Mouse (Mus musculus): ENCODE measurements around the gene Hoxb4. TPM values are rescaled to one million over a fixed set of nuclear protein-coding genes. Genes with fewer than 3 reads are reported as not detected.

Hoxb4 gene
- total RNA-seq, 2 experiments from 2014 or later, result not detected

- DNase-seq (ENCODE audit: low spot score in 2 of 2), result no peak
Measured at GRCm38 (mm10) chr11:96348141-96348928, 30.3 kb downstream of the Hoxb4 start.

DNA sequence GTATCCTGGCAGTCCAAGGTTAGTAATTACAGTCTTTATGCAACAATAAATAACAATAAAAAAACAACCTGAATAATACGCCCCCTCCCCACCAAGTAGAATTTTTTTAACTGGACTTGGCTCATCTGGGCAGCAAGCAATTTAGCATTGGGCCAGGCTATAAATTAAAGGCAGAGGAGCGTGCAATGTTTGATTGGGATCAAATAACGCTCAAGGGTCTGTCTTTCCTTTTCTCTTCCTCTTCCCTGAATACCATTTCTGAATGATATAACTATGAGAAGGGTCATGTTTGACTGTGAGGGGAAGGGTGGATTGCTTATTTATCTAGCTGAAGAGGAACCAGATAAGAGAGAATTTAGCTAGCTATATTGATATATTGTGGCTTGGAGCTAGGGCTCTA lies 30.9 kb downstream of the Hoxb4 start:
- DNase-seq (ENCODE audit: low spot score in 2 of 2), result no peak

GRCm38 (mm10) chr11:96349491-96350340 lies 31.6 kb downstream of the Hoxb4 start:
- no peak for DNase-seq (ENCODE audit: low spot score in 2 of 2)

- no peak for DNase-seq (ENCODE audit: low spot score in 2 of 2)
Measured at GRCm38 (mm10) chr11:96350341-96350624, 32.2 kb downstream of the Hoxb4 start, which contains the start of gene Hoxb2. TSS of gene Hoxb2 (plus strand) at chr11:96350525.

GRCm38 (mm10) chr11:96350791-96351190 lies 32.7 kb downstream of the Hoxb4 start:
- DNase-seq (ENCODE audit: low spot score in 2 of 2), result no peak

DNA sequence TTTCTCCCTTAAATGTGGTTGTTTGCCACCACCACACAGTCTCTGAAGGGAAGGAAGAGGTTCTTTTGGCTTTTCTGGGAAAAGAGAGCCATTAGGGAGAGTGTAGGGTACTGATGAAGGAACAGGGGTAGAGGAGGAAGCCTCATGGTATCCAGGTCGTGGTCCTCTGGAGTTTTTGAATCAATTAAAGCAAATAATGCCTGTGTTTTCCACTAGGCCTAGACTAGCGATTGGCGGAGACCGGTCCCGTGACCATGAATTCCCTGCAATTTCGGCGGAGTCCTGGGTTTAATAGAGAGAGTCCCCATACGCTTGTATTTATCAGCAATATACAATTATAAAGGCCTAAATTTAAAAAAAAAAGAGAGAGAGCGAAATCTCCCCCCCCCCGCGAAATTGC lies 33.2 kb downstream of the Hoxb4 start:
- no peak for DNase-seq (ENCODE audit: low spot score in 2 of 2)

DNA sequence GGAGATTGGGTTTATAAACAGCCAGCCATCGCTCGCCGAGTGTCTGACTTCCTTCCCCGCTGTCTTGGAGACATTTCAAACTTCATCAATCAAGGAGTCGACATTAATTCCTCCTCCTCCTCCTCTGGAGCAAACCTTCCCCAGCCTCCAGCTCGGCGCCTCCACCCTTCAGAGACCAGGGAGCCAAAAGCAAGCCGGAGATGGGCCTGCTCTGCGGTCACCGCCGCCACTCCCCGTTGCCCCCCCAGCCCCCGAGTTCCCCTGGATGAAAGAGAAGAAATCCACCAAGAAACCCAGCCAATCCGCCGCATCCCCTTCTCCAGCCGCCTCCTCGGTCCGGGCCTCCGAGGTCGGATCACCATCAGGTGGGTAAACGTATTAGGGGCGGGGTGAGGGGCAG lies 33.8 kb downstream of the Hoxb4 start:
- DNase-seq (ENCODE audit: low spot score in 2 of 2), result no peak

- DNase-seq (ENCODE audit: low spot score in 2 of 2), result no peak
Measured at GRCm38 (mm10) chr11:96352691-96353521, 34.8 kb downstream of the Hoxb4 start.

DNA sequence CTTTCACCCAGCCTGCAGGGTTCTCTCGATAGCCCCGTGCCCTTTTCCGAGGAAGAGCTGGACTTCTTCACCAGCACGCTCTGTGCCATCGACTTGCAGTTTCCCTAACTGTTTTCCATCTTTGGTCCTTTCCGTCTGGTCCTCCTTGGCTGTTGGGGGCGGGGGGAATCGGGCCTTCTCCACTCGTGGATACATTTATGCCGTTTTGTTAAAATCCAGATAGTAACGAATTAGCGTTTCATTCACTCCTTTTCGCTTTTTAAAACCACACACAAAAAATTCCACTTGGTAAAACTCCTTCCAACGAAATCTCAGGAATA lies 35.4 kb downstream of the Hoxb4 start:
- no peak for DNase-seq (ENCODE audit: low spot score in 2 of 2)

DNA sequence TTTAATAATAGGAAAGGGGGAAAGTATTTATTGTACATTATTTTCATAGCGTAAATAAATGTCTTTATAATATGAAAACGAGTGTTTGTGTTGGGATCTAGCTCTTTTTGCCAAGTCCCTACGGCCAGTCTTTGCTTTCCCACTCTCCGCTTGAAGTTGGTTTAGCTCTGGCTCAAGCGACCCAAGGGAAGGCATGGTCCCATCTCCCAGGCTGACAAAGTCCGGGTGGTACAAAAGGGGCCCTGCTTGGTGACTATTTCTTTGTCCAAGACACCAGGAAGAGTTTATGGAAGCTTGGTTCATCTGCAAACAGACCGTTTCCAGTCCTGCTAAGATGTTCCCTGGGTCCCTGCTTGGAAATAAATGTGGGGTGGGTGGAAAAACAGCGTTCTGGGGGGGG lies 35.9 kb downstream of the Hoxb4 start:
- no peak for DNase-seq (ENCODE audit: low spot score in 2 of 2)

GRCm38 (mm10) chr11:96354376-96354775 lies 36.3 kb downstream of the Hoxb4 start:
- DNase-seq (ENCODE audit: low spot score in 2 of 2), result no peak

GRCm38 (mm10) chr11:96354801-96355311 lies 36.8 kb downstream of the Hoxb4 start:
- DNase-seq (ENCODE audit: low spot score in 2 of 2), result no peak

- no peak for DNase-seq (ENCODE audit: low spot score in 2 of 2)
Measured at GRCm38 (mm10) chr11:96363807-96364206, 45.7 kb downstream of the Hoxb4 start.

DNA sequence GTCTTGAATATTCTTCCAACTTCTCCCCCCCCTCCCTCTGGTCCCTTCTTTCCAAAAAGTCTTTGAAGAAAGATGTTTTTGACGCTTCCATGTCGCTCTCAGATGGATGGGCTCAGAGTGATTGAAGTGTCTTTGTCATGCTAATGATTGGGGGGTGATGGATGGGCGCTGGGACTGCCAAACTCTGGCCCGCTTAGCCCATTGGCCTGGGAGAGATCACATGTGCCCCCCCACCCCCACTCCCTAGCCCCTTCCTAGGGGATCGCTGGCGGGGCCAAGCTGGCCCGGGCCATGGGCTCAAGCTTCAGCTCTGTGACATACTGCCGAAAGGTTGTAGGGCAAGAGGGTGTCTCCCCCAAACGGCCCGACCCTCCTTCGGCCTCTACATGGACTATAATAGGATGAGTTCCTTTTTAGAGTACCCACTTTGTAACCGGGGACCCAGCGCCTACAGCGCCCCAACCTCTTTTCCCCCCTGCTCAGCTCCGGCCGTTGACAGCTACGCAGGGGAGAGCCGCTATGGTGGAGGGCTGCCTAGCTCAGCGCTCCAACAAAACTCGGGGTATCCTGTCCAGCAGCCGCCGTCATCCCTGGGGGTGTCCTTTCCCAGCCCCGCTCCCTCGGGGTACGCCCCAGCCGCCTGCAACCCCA lies 47.5 kb downstream of the Hoxb4 start, which contains the start of gene Hoxb1:
TSS of gene Hoxb1 (plus strand) at position 312 of the 651 bp plus-strand sequence.
- DNase-seq (ENCODE audit: low spot score in 2 of 2), result no peak

DNA sequence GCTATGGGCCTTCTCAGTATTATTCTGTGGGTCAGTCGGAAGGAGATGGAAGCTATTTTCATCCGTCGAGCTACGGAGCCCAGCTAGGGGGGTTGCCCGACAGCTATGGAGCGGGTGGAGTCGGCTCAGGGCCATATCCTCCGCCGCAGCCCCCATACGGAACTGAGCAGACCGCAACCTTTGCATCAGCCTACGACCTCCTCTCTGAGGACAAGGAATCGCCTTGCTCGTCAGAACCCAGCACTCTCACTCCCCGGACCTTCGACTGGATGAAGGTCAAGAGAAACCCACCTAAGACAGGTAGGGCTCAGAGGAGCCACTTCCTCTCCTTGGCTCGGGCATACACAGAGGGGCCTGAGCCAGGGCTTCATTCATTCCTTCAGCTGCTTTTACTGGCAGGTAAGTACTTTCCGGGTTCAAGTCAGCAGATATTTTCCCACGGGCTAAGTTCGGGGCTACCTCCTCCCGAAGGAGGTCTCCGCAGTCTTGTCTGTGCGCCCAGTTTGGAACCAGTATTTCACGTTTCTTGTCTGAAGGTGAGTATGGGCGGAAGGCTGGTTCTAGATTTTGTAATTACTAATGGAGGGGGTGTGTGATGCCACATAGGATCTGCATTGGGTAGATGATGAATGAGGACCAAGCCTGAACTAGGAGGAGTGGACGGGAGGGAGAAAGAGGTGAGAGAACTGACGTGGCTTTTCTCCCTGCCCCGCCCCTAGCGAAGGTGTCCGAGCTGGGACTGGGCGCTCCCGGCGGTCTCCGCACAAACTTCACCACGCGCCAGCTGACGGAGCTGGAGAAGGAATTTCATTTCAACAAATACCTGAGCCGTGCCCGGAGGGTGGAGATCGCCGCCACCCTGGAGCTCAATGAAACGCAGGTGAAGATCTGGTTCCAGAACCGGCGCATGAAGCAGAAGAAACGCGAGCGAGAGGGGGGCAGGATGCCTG lies 48.3 kb downstream of the Hoxb4 start:
- no peak for DNase-seq (ENCODE audit: low spot score in 2 of 2)

- no peak for DNase-seq (ENCODE audit: low spot score in 2 of 2)
Measured at GRCm38 (mm10) chr11:96367141-96367540, 49.1 kb downstream of the Hoxb4 start.

DNA sequence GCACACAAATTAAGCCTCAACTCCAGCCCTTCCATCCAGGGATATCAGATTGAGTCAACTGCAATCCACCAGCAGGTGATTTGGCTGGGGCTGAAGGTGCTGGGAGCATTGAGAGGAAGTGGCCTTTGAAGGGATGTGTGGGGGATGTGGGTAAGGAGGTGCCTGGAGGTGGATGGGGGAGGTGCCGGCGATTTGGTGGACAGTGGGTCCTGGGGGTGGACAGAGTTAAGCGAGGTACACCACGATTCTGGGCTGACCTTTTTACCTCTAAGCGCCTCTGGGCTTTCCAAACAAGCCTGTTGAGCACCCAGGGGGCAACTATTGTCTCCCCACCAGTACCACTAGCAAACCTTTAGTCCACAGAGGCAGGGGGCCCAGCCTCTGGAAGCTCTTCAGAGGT lies 50.6 kb downstream of the Hoxb4 start:
- DNase-seq (ENCODE audit: low spot score in 2 of 2), result no peak

DNA sequence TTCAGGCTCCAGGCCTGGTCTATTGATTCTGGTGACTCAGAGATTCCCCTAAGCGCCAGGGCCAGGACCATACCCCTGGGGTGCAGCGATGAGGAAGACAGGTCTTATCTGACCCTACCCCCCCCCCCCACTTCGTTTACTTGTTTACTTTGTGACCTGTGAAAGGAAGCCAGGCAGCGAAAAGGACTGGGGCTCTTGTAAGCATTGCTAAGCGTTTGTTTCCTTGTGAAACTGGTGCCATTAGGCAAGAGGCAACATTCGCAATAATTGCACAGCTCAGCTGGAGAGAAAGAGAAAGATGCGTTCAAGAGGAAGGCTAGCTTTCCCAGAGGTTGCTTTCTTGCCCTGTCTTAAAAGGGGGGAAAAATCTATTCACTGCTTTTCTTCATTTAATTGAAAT lies 51.1 kb downstream of the Hoxb4 start:
- DNase-seq (ENCODE audit: low spot score in 2 of 2), result no peak

Measured in layer of hippocampus, adult 18-20 months (tissue).